Mouse (Mus musculus) liver, embryonic 16.5 days (tissue): Measurements from ENCODE around the gene Furin. TPM values are rescaled to one million over a fixed set of nuclear protein-coding genes. Genes with fewer than 3 reads are reported as not detected.

Source experiments
- ATAC-seq: fragments of 200-750 bp; cut with Nextera tagmentation; 2 replicates; pipeline ENCODE4 v1.8.0; 2017; ENCODE audit warnings: low read depth, mild to moderate bottlenecking, moderate number of reproducible peaks, moderate library complexity
- H3K27ac ChIP-seq: fragments of 300-500 bp; sonication (generic); 2 replicates; pipeline ENCODE4 v1.5.1; 2014; ENCODE audit warnings: mild to moderate bottlenecking, low read length
- H3K27me3 ChIP-seq: fragments of 300-500 bp; sonication (generic); 2 replicates; pipeline ENCODE4 v1.6.1; 2014; ENCODE audit warnings: low read depth, low read length, mixed read lengths; ENCODE audit not compliant: control insufficient read depth, insufficient read depth
- H3K36me3 ChIP-seq: fragments of 300-500 bp; sonication (generic); 2 replicates; pipeline ENCODE4 v1.6.1; 2014; ENCODE audit warnings: mild to moderate bottlenecking; ENCODE audit not compliant: control insufficient read depth, insufficient read depth
- H3K4me1 ChIP-seq: fragments of 300-500 bp; sonication (generic); 2 replicates; pipeline ENCODE4 v1.6.1; 2014; ENCODE audit warnings: low read depth, low read length, mixed read lengths; ENCODE audit not compliant: control insufficient read depth
- H3K4me2 ChIP-seq: fragments of 300-500 bp; sonication (generic); 2 replicates; pipeline ENCODE4 v1.6.1; 2014; ENCODE audit warnings: low read depth, low read length, mixed read lengths
- H3K4me3 ChIP-seq: fragments of 300-500 bp; sonication (generic); 2 replicates; pipeline ENCODE4 v1.5.1; 2014; ENCODE audit warnings: low read depth, mild to moderate bottlenecking, low read length
- H3K9ac ChIP-seq: fragments of 300-500 bp; sonication (generic); 2 replicates; pipeline ENCODE4 v1.6.1; 2014; ENCODE audit warnings: low read depth, low read length
- H3K9me3 ChIP-seq: fragments of 300-500 bp; sonication (generic); replicated peaks from 2 replicates; pipeline ENCODE4 v1.6.1; 2016; ENCODE audit warnings: low read length; ENCODE audit not compliant: control insufficient read depth
- WGBS: fragments of 180-500 bp; shearing (Covaris S2); extraction: QIAGEN DNeasy Blood & Tissue Kit; methylation state at CpG from one replicate; pipeline ENCODE4 v1.1.7; 2014; ENCODE audit not compliant: insufficient replicate concordance; 5-methylcytosine and 5-hydroxymethylcytosine counted together
- polyA plus RNA-seq: library from polyadenylated mRNA; unstranded; fragments of >200 nt; fragmentation: Nextera tagmentation; extraction: Ambion mirVana; gene quantifications from 2 replicates; pipeline ENCODE4 v1.2.1, GENCODE M21; 2015

Furin gene
- polyA plus RNA-seq, 1 experiment from 2014 or later, result 6.2 TPM

DNA sequence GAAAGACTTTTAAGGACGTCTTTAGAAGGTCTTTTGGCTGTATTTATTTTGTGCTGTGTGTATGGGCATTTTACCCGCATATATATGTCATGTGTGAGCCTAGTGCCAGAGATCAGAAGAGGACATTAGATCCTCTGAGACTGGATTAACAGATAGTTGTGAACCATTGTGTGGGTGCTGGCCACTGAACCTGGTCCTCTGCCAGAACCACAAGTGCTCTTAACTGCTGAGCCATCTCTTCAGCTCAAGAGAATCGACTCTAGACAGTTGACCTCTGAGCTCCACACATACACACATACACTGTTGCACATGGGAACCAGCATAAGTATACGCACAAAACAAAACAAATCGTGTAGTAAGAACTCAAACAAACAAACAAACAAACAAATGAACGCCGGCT is 31.3 kb upstream of the Furin start:
- no peak overlapping the region for H3K27ac ChIP-seq
- no peaks in the 10 kb centered on the region; the same call in 1 of the 2 replicates for H3K27me3 ChIP-seq
- H3K9me3 ChIP-seq, result no peaks in the 10 kb centered on the region
- H3K9ac ChIP-seq, result no peak overlapping the region
- no peak overlapping the region for H3K4me2 ChIP-seq
- ATAC-seq, result no peak
- H3K4me1 ChIP-seq, result no peaks in the 10 kb centered on the region; the same call in 1 of the 2 replicates
- 61% methylated on average over 7 of the region's 7 CpGs for WGBS
- H3K36me3 ChIP-seq, result no peaks in the 10 kb centered on the region
- H3K4me3 ChIP-seq, result no peak overlapping the region

DNA sequence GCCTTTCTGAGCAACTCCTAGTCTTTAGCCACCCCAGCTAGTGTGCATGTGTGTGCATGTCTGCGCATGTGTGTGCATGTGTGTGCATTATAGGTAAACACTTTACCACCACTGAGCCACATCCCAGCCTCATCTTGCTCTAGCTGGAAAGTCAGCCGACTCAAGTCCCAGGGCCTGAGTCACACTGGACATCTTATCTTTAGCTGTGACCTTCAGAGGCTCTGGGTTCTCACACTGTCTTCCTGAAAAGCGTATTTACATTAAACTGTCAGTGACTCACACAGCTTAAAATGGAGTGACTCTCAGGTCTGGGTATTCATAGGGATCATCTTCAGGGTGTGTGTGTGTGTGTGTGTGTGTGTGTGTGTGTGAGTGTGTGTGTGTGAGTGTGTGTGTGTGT is 30.4 kb upstream of the Furin start:
- H3K27me3 ChIP-seq, result no peaks in the 10 kb centered on the region; the same call in 1 of the 2 replicates
- ATAC-seq, result 0 out of 2 replicates have a peak, but pooled peaks have one; percentile 19

DNA sequence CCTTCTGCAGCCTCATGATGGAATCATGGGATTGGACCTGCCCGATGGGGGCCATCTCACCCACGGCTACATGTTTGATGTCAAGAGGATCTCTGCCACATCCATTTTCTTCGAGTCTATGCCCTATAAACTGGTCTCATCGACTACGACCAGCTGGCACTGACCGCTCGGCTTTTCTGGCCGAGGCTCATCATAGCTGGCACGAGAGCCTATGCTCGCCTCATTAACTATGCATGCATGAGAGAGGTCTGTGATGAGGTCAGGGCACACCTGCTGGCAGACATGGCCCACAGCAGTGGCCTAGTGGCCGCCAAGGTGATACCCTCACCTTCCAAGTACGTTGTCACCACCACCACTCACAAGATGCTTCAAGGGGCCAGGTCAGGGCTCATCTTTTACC is 24.4 kb upstream of the Furin start:
- no peak for ATAC-seq
- H3K27me3 ChIP-seq, result no peaks in the 10 kb centered on the region
- no peak overlapping the region for H3K4me2 ChIP-seq
- no peak overlapping the region for H3K27ac ChIP-seq
- 73% methylated on average over 12 of the region's 12 CpGs for WGBS
- no peaks in the 10 kb centered on the region for H3K4me1 ChIP-seq
- H3K36me3 ChIP-seq, result no peaks in the 10 kb centered on the region
- H3K9ac ChIP-seq, result no peak overlapping the region
- H3K4me3 ChIP-seq, result no peak overlapping the region
- no peaks in the 10 kb centered on the region for H3K9me3 ChIP-seq

More for the DNA sequence above, 30.4 kb upstream of the Furin start:
- Histone ChIP-seq H3K4me3 (no peak overlapping the region), H3K4me1 (no peaks in the 10 kb centered on the region; the same call in 1 of the 2 replicates), H3K9ac (no peak overlapping the region), H3K27ac (no peak overlapping the region), H3K36me3 (no peaks in the 10 kb centered on the region), H3K9me3 (no peaks in the 10 kb centered on the region), H3K4me2 (no peak overlapping the region)
- WGBS, result 55% methylated on average over 3 of the region's 3 CpGs

DNA sequence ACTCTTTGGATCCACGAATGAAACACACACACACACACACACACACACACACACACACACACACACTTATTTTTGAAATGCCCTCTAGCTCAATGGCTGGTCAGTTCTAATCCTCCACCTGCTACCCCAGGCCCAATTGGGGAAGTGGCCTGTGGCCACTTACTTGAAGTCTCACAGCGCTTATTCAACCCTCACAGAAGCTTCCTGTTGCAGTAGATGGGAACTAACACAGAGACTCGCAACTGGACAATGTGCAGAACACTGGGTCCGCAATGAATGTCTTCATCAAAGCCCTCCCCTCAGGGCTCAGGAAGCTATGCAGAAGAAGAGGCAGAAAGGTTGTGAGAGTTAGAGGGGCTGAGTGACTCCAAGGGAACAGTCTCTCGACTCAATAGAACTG is 22.5 kb upstream of the Furin start:
- Histone ChIP-seq H3K9me3 (no peaks in the 10 kb centered on the region), H3K36me3 (no peaks in the 10 kb centered on the region), H3K4me1 (peaks cover 4% of the 10 kb centered on the region), H3K27ac (peak overlapping the region; percentile 43; the same call in 1 of the 2 replicates), H3K4me3 (no peak overlapping the region), H3K27me3 (no peaks in the 10 kb centered on the region), H3K9ac (no peak overlapping the region), H3K4me2 (no peak overlapping the region)
- ATAC-seq, result no peak
- 36% methylated on average over 5 of the region's 5 CpGs for WGBS

DNA sequence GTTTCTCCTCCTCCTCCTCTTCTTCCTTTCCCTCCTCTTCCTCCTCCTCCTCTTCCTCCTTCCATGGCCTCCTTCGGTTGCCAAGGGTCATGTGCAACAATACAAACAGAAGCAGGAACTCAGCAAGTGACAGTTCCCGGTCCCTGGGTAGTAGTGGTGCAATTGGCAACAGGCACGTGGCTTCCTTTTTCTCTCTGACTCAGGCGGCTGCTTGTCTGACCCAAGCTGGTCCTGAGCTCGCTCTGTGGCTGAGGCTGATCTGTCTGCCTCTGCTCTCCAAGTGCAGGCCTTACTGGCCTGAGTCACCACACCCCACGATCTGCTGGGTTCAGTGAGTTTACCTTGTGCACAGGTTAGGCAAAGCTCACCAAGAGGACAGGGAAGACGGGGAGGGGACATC is 21.1 kb upstream of the Furin start:
- Histone ChIP-seq H3K9me3 (no peaks in the 10 kb centered on the region), H3K27ac (peak overlapping the region; percentile 16), H3K9ac (no peak overlapping the region), H3K36me3 (no peaks in the 10 kb centered on the region), H3K27me3 (no peaks in the 10 kb centered on the region), H3K4me1 (peaks cover 8% of the 10 kb centered on the region), H3K4me3 (no peak overlapping the region), H3K4me2 (no peak overlapping the region)
- peak; percentile 67 for ATAC-seq
- 28% methylated on average over 7 of the region's 7 CpGs for WGBS

DNA sequence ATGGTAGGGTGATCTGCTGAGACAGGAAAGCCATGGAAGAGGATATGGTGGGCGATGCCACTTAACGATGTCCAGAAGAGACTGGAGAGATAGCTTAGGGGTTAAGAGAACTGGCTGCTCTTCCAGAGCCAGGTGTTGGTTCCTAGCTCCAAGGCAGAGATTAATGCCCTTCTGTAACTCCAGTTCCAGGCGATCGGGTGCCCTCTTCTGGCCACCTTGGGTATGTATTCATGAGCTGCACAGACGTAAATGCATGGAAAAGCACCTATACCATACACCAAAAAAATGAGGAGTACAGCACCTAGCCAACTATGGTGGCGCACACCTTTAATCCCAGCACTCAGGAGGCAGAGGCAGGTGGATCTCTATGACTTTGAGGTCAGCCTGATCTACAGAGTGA is 19.5 kb upstream of the Furin start:
- WGBS, result 69% methylated on average over 6 of the region's 6 CpGs
- Histone ChIP-seq H3K4me1 (peaks cover 8% of the 10 kb centered on the region), H3K36me3 (no peaks in the 10 kb centered on the region), H3K4me2 (no peak overlapping the region), H3K4me3 (no peak overlapping the region), H3K27ac (no peak overlapping the region), H3K9me3 (no peaks in the 10 kb centered on the region), H3K27me3 (no peaks in the 10 kb centered on the region), H3K9ac (no peak overlapping the region)
- ATAC-seq, result no peak

DNA sequence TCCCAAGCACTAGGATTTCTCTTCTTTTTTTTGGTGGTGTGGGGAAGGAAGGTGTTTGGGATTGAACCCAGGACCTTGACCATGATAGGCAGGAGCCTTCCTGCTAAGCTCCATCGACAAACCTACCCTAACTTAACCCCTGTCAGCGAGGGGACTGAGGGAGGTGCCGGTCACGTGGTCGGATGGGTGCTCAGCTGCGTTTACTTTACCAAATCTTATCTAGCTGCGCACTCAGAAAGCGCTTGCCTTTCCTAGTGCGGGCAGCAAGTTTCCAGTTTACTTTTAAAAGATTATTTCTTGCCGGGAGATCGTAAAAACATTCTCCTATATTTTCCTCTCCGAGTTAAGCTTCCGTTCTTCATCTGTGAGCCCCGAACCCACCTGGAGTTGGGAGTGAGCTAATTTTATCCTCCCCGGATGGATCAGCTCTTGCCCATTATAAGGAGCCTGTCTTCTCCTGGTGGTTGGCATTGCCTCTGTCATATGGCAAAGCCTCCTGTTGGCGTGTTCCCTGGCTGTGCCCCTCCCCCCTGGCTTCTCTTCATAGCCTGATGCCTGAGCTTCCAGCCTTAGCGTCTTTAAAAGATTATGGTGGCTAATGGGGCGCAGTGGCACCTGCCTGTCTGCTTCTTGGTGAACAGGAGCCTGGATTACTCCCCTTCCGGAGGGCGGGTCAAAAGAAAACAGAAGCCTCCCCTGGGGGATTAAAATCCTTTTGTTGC is 17.7 kb upstream of the Furin start:
- 0 out of 2 replicates have a peak, but pooled peaks have one; percentile 33 for ATAC-seq
- Histone ChIP-seq H3K4me3 (no peak overlapping the region), H3K27me3 (no peaks in the 10 kb centered on the region), H3K4me2 (peak overlapping the region; percentile 9), H3K9me3 (no peaks in the 10 kb centered on the region), H3K9ac (no peak overlapping the region), H3K27ac (no peak overlapping the region), H3K36me3 (no peaks in the 10 kb centered on the region), H3K4me1 (peaks cover 11% of the 10 kb centered on the region)
- 15% methylated on average over 20 of the region's 20 CpGs for WGBS

DNA sequence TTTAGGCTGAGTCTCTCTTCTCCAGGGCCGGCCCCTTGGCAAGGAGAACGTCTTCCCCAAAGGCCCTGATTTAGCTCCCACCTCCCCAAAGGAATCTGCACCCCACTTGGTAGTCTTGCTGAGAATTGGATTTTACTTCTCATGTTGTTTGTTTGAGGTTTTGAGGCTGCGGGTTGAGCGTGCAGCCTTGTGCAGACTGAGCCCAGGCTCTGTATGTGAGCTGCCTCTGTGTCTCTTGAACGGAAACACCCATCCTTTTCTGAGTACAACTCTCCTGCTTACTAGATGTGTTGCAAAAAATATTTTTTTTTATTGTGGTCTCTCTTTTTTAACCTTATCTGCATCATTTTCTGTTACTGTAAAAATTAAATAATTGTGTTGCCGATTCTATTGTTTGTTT is 16.3 kb upstream of the Furin start:
- Histone ChIP-seq H3K4me1 (peaks cover 11% of the 10 kb centered on the region), H3K27ac (no peak overlapping the region), H3K9ac (no peak overlapping the region), H3K4me3 (no peak overlapping the region), H3K27me3 (no peaks in the 10 kb centered on the region), H3K36me3 (no peaks in the 10 kb centered on the region), H3K4me2 (no peak overlapping the region), H3K9me3 (no peaks in the 10 kb centered on the region)
- ATAC-seq, result no peak
- WGBS, result 78% methylated on average over 6 of the region's 6 CpGs

DNA sequence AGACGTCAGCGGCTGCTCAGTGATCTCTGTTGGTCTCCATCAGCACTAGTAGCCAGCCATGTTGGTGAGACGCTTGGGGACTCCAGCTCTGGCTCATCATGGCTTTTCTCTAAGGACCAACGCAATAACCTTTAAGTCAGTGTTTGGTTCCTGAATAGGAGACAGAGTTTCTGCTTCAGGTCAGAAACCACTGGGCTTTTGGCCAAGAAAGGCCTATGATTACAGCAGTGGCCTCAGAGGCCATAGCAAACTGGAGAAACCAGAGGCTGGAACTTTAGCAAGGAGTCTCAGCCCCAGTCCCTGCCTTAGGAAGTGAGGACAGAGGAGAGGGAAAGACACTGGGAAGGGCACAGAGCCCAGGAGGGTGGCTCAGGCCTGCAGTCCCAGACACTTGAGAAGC is 15.3 kb upstream of the Furin start:
- Histone ChIP-seq H3K4me1 (peaks cover 11% of the 10 kb centered on the region), H3K36me3 (no peaks in the 10 kb centered on the region), H3K4me2 (no peak overlapping the region), H3K9ac (no peak overlapping the region), H3K27me3 (no peaks in the 10 kb centered on the region), H3K27ac (no peak overlapping the region), H3K9me3 (no peaks in the 10 kb centered on the region), H3K4me3 (no peak overlapping the region)
- 66% methylated on average over 4 of the region's 4 CpGs for WGBS
- no peak for ATAC-seq
